Mouse (Mus musculus) left cerebral cortex, postnatal 14 days (tissue): ENCODE measurements around the gene Tpt1. TPM values are rescaled to one million over a fixed set of nuclear protein-coding genes. Genes with fewer than 3 reads are reported as not detected.
A peak's percentile ranks its signal among the peaks of the same experiment; 100 is the strongest.
"Not testable (repeated sequence)": the region's sequence is repeated elsewhere in the genome, so short reads cannot be mapped to it uniquely, and the experiment has no call there.

Experiments
- DNase-seq, 2 experiments: peaks; one replicate each; pipeline ENCODE4 v3.0.0; 2021 to 2022; ENCODE audit warnings: low spot score in 2 of 2, mixed read lengths in 1 of 2
- intact Hi-C: fragments of 180-260 bp; cut with DNase I; formaldehyde crosslinking; loops from one replicate; pipeline ENCODE4 v1.15.1; 2025
- total RNA-seq, 2 experiments: library from RNA; stranded (reverse); gene quantifications; 2 replicates each; pipeline ENCODE4 v1.2.3; 2021

Tpt1 gene
- total RNA-seq, 2 experiments from 2014 or later = 1,045 to 1,071 TPM

DNA sequence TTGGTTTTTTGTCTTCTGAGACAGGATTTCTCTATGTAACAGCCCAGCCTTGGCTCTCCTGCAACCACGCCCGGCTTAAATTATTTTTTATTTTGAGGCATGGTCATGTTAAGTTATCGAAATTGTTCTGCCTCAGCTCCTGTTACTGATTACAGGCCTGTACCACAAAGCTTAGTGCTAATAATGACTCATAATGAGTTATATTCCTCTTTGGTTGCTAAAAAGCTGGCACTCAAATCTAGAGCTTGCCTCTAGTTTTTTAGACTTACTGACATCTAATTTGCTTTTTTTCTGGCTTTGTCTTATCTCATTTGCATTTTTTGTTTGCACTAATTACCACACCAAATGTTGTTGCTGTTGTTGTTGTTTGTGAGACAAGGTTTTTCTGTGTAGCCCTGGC lies 8.3 kb upstream of the Tpt1 start:
- intact Hi-C loops = no loop called here
- DNase-seq = no peak

DNA sequence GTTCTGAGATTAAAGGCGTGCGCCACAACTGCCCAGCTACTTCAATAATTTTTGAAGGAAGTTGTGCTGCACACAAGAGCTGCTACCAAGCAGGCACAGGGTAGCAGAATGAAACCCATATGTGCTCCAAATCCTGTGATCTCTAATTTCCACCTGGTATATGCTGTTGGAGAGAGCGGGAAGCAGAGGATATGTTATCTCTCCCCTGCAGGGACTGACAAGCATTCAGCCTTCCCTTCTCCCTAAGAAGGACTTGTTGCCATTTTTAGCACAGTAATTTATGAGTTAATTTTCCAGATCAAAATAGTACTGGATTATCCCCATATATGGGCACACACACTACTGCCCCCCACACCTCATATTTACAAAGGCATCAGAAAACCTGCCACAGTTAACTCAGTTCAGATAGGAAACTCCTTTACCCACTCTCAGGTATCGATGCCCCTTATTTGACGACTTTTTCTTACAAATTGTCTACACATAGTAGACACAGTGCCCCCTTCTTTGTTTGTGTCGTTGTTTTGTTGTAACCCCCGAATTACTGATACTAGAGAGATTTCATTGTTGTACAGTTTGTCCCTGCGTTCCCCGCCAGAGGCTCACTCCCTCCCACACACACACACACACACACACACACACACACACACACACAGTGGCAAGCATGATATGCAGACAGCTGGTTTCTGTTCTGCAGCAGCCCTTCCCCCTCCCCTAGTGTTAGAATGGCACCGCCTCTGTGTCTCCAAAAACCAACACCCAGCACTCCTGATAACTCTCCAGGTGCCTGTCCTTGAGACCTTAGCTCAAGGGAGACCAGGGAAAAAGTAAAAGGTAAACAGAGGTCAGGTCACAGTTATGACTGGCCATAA lies 7.6 kb upstream of the Tpt1 start:
- DNase-seq = peak; percentile 48 to 82
- intact Hi-C loops = no loop called here

DNA sequence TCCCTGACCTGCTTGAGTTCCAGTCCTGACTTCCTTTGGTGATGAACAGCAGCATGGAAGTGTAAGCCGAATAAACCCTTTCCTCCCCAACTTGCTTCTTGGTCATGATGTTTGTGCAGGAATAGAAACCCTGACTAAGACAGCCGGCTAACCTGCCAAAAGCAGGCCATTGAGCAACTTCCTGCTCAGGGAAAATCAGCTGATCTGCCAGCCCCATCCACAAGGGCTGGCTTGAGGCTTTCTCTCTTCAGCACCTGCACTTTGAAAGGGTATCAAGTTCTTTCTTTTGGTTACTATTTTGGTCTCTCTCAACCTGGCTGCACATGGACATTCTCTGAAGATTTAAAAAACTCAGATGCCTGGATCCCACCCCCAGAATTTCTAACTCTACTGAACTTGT lies 3.1 kb upstream of the Tpt1 start:
- DNase-seq, intact Hi-C loops: not testable (repeated sequence)

DNA sequence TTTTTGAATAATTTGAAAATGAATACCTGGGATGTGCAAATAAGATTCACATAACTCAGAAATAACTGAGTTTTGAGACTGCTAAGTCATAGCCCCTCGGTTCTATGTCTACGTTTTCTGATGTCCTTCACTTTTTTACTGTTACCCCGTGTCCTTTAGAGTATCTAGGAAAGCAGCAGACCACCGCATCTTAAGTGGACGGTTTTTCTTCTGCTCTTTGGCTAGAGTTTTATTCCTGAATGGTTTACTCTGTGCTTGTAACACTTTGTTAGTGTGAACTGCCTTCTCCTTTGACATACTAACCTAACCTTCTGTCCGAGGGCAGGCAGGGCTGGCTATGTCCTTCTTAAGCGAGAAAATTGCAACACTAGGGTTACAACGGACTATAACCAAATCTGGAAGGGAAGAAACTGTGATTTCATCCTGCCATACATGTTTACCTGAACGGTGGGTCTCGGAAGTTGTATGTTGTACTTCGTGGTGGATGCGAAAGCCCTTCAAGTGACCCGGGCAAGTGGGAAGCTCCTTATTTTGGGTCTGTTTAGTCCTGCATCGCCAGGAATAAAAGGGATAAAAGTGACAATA lies 690 bp upstream of the Tpt1 start:
- intact Hi-C loops = no loop called here
- no peak for DNase-seq

DNA sequence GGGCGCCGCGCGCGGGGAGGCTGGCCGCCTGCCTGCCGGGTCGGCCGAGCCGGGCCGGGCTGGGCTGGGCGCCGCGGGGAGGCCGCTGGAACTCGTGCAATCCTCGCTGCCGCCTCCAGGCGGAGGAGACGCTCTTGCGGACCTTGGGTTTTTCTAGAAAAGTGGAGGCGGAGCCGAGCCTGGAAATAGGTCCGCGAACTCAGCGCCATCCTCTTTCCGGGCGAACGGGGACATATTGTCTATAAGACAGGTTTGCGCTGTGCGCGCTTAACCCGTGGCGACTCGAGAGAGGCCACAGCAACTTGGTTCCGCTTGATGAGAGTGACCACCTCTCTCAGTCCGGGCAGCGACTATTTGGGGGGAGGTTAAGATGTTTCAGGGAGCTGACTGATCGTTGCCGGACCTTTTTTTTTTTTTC lies 814 bp downstream of the Tpt1 start:
- DNase-seq = peak; percentile 87 to 89
- intact Hi-C loops = no loop called here

DNA sequence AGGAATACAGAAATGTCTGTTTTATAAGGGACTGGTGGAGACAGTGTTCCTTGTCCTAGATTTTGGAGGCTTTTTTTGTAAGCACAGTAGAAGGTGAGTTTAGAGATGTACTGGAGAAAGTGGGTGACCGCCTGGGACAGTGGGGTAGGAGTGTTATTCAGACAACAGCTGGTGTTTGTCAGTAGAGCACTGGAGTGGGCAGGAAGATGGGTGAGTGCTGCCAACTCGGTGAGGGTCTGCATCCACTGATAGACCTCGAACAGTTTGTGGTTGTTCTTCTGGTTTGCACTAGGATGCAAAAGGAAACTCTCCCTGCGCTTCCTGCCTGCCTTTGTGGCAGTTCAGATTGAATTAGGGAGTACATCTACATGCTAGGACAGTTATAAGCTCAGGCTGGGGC lies 2.8 kb downstream of the Tpt1 start:
- intact Hi-C loops = no loop called here
- no peak for DNase-seq

DNA sequence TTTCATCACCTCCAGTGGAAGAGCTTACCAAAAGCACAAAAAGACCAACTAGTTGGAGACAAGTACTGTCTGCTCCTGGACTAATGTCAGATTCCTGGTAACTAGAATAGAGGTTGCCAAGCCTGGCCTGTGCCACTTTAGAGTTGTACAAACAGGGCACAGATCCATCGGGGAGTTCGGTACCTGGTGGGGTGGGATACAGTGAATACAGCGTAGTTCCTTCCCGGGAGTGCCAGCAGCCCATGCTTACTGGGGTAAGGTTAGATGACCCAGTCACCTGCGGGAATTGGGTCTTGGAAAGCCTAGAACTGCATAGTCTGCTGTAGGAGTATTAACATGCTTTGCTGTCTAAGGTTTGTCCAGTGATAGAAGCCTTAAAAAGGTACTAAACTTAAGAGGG lies 3.6 kb downstream of the Tpt1 start:
- DNase-seq = no peak
- intact Hi-C loops = no loop called here

DNA sequence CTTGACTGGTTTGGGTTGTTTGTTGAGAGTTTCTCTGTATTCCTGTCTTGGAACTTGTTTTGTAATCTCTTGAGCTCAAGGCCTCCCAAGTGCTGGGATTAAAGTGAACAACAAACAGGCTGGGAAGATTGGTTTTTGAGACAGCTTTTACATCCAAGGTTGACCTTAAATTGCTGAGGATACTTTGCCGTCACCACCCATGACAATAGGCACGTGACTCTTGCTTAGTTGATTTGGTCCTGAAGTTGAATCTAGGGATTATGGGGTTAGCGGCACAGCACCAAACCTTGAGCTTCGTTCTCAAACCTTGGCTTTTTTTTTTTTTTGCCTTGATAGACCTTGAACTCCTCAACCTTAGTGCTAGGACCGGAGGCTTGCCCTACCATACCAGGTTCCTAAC lies 4.3 kb downstream of the Tpt1 start:
- intact Hi-C loops = no loop called here
- no peak for DNase-seq

DNA sequence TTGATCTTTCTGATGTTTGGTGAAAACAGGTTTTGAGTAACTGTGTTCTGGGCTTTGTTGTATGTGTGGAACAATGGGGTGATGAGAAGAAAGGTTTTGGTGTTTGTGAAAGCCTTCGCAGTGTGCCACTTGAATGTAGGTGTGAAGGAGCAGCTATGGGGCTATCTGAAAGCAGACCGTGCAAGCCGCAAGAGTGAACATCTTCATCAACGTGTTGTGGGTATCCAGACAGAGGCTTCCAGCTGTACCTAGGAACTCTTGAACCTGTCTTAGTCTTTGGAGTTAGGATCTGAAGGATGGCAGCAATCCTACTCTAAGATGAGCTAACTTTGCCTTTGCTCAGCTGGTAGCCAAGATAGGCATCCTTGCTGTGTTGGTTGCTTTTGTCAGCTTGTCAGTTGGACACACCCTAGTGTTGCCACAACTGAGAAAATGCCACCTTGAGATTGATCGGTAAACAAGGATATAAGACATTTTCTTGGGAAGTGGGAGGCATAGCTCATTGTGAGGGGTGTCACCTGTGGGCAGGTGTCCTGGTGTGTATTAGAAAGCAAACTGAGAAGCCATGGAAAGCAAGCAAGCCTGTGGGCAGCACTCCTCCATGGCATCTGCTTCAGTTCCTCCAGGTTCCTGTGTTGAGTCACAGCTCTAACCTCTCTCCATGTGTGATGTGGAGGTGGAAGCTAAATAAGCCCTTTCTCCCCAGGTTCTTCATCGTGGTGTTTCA lies 5.1 kb downstream of the Tpt1 start:
- no peak for DNase-seq
- intact Hi-C loops = no loop called here

DNA sequence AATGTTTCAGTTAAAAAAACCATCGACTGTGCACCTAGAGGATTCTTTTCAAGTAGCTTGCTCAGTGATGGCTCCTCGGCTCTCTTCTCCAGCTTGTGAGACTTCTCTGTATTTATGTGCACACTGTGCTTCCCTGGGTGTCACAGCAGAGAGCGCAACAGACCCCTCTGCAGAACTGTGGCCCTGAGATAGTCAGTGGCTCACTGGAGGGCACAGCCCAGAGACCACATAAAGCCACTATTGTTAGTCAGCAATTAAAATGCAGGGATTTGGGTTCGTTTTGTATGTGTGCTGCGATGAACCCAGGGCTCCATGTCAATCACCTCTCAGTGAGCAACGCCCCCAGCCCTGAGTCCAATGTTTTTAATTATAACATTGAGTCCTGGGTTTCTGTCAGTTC lies 5.9 kb downstream of the Tpt1 start:
- DNase-seq = no peak
- intact Hi-C loops = no loop called here

DNA sequence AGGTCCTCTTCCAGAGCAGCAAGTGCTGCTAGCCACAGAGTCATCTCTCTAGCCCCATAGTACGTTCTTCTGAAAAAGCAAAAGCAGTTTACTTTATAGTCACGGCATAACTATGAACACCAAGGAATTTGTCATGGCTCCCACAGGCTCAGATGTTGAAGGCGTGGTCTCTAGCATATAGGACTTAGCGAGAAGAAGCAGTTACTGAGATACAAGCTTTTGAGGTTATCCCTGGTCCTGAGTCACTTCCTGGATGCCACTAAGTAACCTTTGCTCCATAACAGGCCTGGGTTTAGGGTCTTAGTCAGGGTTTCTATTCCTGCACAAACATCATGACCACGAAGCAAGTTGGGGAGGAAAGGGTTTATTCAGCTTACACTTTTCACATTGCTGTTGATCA lies 7.1 kb downstream of the Tpt1 start:
- no peak for DNase-seq
- intact Hi-C loops = no loop called here

DNA sequence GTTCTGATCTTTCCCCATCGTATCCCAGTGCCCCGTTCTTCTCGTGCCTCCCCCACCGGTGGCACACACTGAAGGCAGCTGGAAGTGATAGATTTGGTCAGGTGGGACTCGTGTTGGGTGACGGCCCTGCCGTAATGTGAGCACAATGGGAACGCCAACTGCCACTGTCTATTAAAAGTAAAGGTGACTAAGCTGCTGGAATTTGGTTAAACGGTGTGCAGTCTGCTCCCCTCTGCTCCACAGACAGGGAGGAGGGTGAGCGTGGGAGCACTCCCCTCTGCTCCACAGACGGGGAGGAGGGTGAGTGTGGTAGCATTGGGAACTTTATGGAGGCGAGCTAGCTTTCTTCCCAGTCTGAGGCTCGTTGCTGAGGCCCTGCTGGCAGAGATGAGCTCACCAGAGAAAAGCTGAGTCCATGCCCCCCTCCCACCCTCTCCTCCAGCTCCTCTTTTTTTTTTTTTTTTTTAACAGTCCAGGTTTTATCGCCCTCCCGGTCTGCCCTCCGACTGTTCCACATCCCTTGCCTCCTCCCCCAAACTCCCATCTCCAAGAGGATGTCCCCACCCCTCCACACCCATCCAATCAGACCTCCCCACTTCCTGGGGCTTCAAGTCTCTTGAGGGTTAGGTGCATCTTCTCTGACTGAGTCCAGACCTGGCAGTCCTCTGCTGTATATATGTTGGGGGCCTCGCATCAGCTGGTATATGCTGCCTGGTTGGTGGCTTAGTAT lies 10.5 kb downstream of the Tpt1 start:
- intact Hi-C loops = no loop called here
- no peak for DNase-seq

DNA sequence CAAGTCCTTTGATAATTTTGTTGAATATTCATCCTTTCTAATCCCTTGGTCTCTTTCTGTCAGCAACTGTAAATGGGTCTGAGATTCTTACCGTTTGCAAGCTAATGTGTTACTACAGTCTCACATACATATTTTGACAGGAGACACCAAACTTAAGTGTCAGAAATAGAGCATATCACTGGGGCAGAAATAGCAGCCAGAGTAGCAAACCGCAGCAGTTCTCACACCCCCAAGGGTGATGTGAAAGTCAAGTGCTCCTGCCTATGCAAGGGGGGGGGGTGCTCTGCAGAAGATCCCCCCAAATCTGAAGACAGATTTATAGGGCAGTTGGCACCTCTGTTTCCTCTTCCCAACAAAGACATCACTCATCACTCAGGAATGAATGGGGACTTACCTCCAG lies 13.3 kb downstream of the Tpt1 start:
- intact Hi-C loops = no loop called here
- no peak for DNase-seq

DNA sequence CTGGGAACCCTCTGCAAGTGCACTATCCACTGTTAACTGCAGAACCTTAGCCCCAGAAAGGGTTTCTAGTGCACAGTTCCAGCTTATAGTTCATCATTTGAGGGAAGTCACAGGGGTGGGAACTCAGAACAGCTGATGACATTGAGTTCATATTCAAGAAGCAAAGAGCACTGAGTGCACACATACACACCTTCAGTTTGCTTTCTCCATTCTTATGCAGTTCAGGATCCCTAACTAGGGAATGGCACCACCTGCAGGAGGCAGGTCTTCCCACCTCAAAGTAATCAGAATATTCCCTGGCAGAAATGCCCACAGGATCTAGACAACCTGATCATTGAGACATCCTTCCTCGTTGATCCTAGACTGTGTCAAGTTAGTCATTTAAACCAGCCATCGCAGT lies 14.7 kb downstream of the Tpt1 start:
- intact Hi-C loops = no loop called here
- no peak for DNase-seq

DNA sequence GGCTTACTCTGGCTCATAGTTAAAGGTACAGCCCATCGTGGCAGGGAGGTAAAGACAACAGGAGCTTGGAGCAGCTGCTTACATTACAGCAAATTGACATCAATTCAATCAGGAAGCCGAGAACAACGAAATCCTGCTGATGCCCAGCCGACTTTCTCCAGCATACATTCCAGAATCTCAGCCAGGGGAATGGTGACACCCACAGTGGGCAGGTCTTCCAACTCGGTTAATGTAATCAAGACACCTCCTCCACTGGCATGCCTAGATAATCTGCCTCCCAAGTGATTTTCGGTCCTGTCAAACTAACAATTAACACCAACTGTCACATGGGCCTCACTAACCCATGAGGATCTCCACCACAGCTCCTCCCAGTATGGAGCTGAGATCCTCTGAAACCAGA lies 17.8 kb downstream of the Tpt1 start:
- intact Hi-C loops = no loop called here
- DNase-seq = no peak

DNA sequence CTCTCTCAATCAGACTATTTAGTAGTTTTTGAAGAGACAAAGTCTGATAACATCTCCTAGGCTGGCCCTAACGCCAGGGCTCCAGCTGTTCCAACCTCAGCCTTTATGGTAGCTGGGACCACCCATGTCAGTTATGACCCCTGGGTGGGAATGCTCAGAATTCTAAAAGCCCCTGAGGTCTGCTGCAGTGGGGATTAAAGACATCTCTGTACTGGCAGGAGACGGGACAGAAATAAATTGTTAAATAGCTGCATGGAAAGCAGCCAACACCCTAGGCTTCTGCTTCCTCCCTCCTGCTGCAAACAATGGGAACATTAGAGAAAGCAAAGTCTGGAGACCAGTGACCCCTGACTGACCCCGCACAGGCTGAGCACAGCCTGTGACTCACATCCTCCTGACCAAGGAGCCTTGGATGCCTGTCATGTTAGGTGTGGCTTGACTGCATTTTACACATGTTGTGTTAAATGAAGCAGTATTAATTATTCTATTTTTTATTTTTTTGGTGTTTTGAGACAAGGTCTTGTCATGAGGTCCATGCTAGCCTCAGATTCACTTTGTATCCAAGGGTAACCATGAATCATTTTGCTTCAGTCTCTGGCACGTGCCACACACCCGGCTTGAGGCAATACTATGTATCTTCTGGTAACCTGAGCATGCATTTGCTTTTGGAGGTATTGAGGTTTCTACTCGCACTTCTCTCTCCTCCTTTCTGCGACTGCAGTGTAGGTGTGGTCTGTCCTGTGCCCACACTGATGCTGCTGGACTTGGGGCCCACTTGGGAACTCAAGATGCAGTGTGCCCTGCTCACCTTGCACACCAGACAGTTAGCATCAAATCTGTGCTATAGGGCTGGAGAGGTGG lies 18.9 kb downstream of the Tpt1 start:
- no peak for DNase-seq
- intact Hi-C loops = no loop called here

DNA sequence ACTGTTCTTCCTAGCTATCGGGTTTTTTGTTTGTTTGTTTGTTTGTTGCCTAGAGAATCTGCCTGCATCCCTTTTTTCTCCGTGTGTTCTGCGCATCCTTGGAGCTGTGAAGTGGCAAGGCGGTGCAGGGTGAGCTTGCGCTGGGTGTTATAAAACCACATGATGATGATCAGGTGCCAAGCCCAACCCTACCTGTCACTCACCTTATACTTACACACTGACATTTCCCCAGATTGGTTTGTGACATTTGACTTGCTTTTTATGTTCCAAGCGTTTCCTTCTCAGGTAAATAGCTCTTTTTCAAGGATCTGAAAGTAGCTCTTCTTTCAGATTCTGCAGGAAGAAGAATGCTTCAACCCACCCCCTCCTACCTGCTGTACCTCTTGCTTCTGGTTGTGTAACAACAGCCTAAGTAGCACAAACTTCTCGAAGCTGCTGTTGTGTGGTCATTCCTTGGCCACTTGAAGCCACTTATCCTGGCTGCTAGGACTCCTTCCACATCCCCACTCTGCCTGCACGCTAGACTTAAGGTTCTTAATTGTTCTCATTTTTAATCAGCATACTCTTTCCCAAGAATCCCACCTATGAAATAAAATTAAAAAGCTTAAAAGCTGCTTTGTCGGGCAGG lies 21.9 kb downstream of the Tpt1 start:
- DNase-seq = no peak
- intact Hi-C loops = no loop called here

DNA sequence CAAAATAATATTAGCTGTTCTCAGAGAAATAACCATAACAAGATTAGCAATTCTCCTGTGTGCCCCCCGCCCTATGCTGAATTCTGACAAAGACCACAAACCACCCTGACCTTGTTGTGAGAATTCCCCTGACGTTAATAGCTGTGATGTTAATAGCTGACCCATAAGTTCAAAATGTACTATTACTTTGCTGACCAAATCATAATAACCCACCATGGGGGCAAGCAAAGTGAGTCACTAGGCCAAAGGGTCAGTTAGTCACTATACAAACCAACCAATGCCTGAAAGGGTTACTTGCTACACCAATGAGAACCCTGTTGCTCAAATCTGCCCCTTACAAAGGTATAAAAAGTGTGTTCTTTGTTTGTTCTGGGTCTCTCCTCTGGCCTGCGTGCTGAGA lies 23.1 kb downstream of the Tpt1 start:
- intact Hi-C loops = not testable (repeated sequence)

More for the DNA sequence above, 23.1 kb downstream of the Tpt1 start:
- not testable (repeated sequence) for DNase-seq
